Comparison of ENCODE assay signal across 8 mouse cellular contexts in the genomic region with DNA sequence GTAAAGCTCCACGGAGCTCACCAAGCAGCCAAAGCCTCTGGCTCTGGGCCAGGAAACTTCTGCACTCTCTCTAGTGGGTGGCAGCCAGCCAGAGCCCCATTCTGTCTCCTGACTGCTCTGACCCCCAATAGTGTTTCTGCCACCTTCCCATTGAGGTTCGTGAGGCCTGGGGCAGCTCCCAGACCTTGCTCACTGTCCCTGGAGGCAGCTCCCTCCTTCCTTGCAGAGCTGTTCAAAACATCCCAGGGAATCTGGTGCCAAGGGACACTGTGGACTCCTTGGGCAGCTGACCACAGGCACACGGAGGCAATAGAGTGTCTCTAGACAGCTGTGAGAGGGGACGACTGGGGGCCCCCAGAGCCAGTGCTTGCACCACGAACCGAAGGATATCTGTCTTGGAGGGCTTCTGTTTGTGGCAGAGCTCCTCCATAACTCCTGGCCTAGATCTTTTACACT. TPM values are rescaled to one million over a fixed set of nuclear protein-coding genes. Genes with fewer than 3 reads are reported as not detected.
DNase-seq lines count a peak whose midpoint lies in the region; ATAC-seq and TF ChIP-seq lines count a peak whose summit lies in the region.

No protein-coding gene starts in this region.

- H3K9me3 ChIP-seq in embryonic facial prominence, embryonic 14.5 days (ENCODE audit: control insufficient read depth, low read length), result no peaks in the 10 kb centered on the region
- no peaks in the 10 kb centered on the region for H3K9me3 ChIP-seq in intestine, embryonic 16.5 days (ENCODE audit: control insufficient read depth, low read length)
- no peaks in the 10 kb centered on the region for H3K9me3 ChIP-seq in lung, embryonic 14.5 days (ENCODE audit: low read depth, low read length)

- H3K4me1 ChIP-seq in embryonic facial prominence, embryonic 14.5 days (ENCODE audit: control insufficient read depth, insufficient read depth, low read length), result peaks cover 36% of the 10 kb centered on the region
- H3K4me1 ChIP-seq in intestine, embryonic 16.5 days (ENCODE audit: control insufficient read depth, insufficient read depth, low read length), result peaks cover 47% of the 10 kb centered on the region
- H3K4me1 ChIP-seq in lung, embryonic 14.5 days (ENCODE audit: insufficient read depth), result peaks cover 52% of the 10 kb centered on the region

- intact Hi-C loops in heart, postnatal 25 days (cut with DNase I), result loop anchor here (2.0 kb wide), 1 partner anchor 17 kb away; no protein-coding TSS in a partner anchor

- DNase-seq in heart, adult 11 months, result peak; percentile 97
- DNase-seq in heart, postnatal 25 days (ENCODE audit: low spot score), result no peak
- DNase-seq in CD4-positive helper T cell, adult 2 months (ENCODE audit: low read depth, low spot score), result peak; percentile 41
- peak; percentile 87 for DNase-seq in embryonic facial prominence, embryonic 14.5 days (ENCODE audit: low spot score)
- DNase-seq in lung, embryonic 14.5 days, result peak; percentile 95
- peak; percentile 85 for DNase-seq in testis, postnatal 10 days (ENCODE audit: low spot score)

- peak; percentile 15 for ATAC-seq in embryonic facial prominence, embryonic 14.5 days (ENCODE audit: low read depth)
- ATAC-seq in intestine, embryonic 16.5 days, result peak; percentile 27
- ATAC-seq in lung, embryonic 14.5 days (ENCODE audit: insufficient read depth), result no peak; the same call in 1 of the 2 replicates
- no peak for ATAC-seq in inflammation-experienced regulatory T-cells, adult 6 months

- no peak overlapping the region for H3K4me2 ChIP-seq in embryonic facial prominence, embryonic 14.5 days (ENCODE audit: low read depth, low read length)
- no peak overlapping the region for H3K4me2 ChIP-seq in intestine, embryonic 16.5 days (ENCODE audit: low read depth, low read length)
- 0 out of 2 replicates have a peak overlapping the region, but pooled peaks have one; percentile 25 for H3K4me2 ChIP-seq in lung, embryonic 14.5 days

- WGBS in embryonic facial prominence, embryonic 14.5 days, result 36% methylated on average over 6 of the region's 6 CpGs
- WGBS in intestine, embryonic 16.5 days, result 36% methylated on average over 6 of the region's 6 CpGs
- 22% methylated on average over 6 of the region's 6 CpGs for WGBS in lung, embryonic 14.5 days

- H3K27me3 ChIP-seq in embryonic facial prominence, embryonic 14.5 days (replicated peaks; ENCODE audit: control insufficient read depth, insufficient read depth, low read length), result no peaks in the 10 kb centered on the region
- H3K27me3 ChIP-seq in intestine, embryonic 16.5 days (replicated peaks; ENCODE audit: control insufficient read depth, insufficient read depth, low read length), result no peaks in the 10 kb centered on the region
- no peaks in the 10 kb centered on the region for H3K27me3 ChIP-seq in lung, embryonic 14.5 days (ENCODE audit: insufficient read depth, low read length)

- H3K36me3 ChIP-seq in embryonic facial prominence, embryonic 14.5 days (ENCODE audit: control insufficient read depth, insufficient read depth, low read length), result no peaks in the 10 kb centered on the region
- peaks cover 2% of the 10 kb centered on the region; the same call in 1 of the 2 replicates for H3K36me3 ChIP-seq in intestine, embryonic 16.5 days (ENCODE audit: control insufficient read depth, insufficient read depth, low read length)
- H3K36me3 ChIP-seq in lung, embryonic 14.5 days (ENCODE audit: insufficient read depth), result no peaks in the 10 kb centered on the region

- H3K27ac ChIP-seq in embryonic facial prominence, embryonic 14.5 days (replicated peaks; ENCODE audit: low read depth, low read length), result peak overlapping the region; percentile 45; the same call in 1 of the 2 replicates
- peak overlapping the region; percentile 20; the same call in 1 of the 2 replicates for H3K27ac ChIP-seq in intestine, embryonic 16.5 days (ENCODE audit: low read length)
- H3K27ac ChIP-seq in lung, embryonic 14.5 days (ENCODE audit: low read depth), result peak overlapping the region; percentile 75

- TF ChIP-seq CTCF in lung, embryonic 14.5 days (IDR thresholded peaks at IDR 0.05; ENCODE audit: low read depth), result no peak

- H3K4me3 ChIP-seq in embryonic facial prominence, embryonic 14.5 days (ENCODE audit: low read depth, low read length), result no peak overlapping the region
- no peak overlapping the region for H3K4me3 ChIP-seq in intestine, embryonic 16.5 days (ENCODE audit: low read length)
- H3K4me3 ChIP-seq in lung, embryonic 14.5 days (ENCODE audit: low read depth, low read length), result no peak overlapping the region

- 0 out of 2 replicates have a peak overlapping the region, but pooled peaks have one; percentile 1 for H3K9ac ChIP-seq in embryonic facial prominence, embryonic 14.5 days (ENCODE audit: low read depth, low read length)
- H3K9ac ChIP-seq in intestine, embryonic 16.5 days (ENCODE audit: low read depth, low read length), result peak overlapping the region; percentile 31; the same call in 1 of the 2 replicates
- H3K9ac ChIP-seq in lung, embryonic 14.5 days, result no peak overlapping the region

RNA-seq across cellular contexts. Expression of a gene that starts 25.2 kb away (rescaled TPM):
- 10 to 100 TPM; 14.0 to 17.5 TPM for total RNA-seq in heart, postnatal 25 days (2021)
- polyA plus RNA-seq in embryonic facial prominence, embryonic 14.5 days (2014; fragmentation: Nextera tagmentation; extraction: Ambion mirVana), result 11.0 and 12.5 TPM in 2 replicates
- 10.1 and 10.3 TPM in 2 replicates for polyA plus RNA-seq in intestine, embryonic 16.5 days (2015; fragmentation: Nextera tagmentation; extraction: Ambion mirVana)
- polyA plus RNA-seq in lung, embryonic 14.5 days (2014; fragmentation: Nextera tagmentation; extraction: Ambion mirVana), result 14.3 and 15.4 TPM in 2 replicates
- polyA plus RNA-seq in inflammation-experienced regulatory T-cells, adult 6 months (2017; shearing (Covaris generic)), result 10 to 100 TPM; 45.7 to 59.8 (median 53.3) TPM

Comparison
In these comparisons a context has a peak if more than half of its experiments do, and no peak if none do; other contexts are left out.
1. ATAC-seq: peak in embryonic facial prominence, embryonic 14.5 days (single experiment) and intestine, embryonic 16.5 days (single experiment); none in lung, embryonic 14.5 days (single experiment) and inflammation-experienced regulatory T-cells, adult 6 months (single experiment).
2. H3K27ac ChIP-seq: peak in every context shown above with its lines; median percentile 75 in lung, embryonic 14.5 days; 45 in embryonic facial prominence, embryonic 14.5 days; 20 in intestine, embryonic 16.5 days.